Mouse (Mus musculus): ENCODE data around the gene Samm50. TPM values are rescaled to one million over a fixed set of nuclear protein-coding genes. Genes with fewer than 3 reads are reported as not detected.

Samm50 gene
- total RNA-seq, 4 experiments from 2014 or later = 102 to 106 (median 104) TPM

Small RNA genes lying within 50 kb of the gene (microRNA-seq; reads per million reads assigned to microRNA genes)
- 0 to 0.44 reads per million in 2 experiments for gene Mir6392

Other genes with a start within 250 kb of the Samm50 start
- 10 to 100 TPM in 3 of 4 experiments, 1 to 10 TPM in 1; 9.2 to 16.2 (median 14.2) TPM for gene Efcab6, start 126.9 kb upstream of the Samm50 start, total RNA-seq (2022)
- 100 to 1,000 TPM; 393 to 440 (median 417) TPM for gene Sult4a1, start 86.5 kb upstream of the Samm50 start, total RNA-seq (2022)
- not detected for gene Pnpla5, start 69.1 kb upstream of the Samm50 start, total RNA-seq (2022)
- 10 to 100 TPM in 3 of 4 experiments, 1 to 10 TPM in 1; 9.3 to 12.4 (median 12.2) TPM for gene Pnpla3, start 24.4 kb upstream of the Samm50 start, total RNA-seq (2022)
- gene Parvb, start 39.8 kb downstream of the Samm50 start, total RNA-seq (2022) = 10 to 100 TPM; 15.8 to 20.0 (median 17.9) TPM
- gene Parvg, start 131.8 kb downstream of the Samm50 start, total RNA-seq (2022) = 10 to 100 TPM in 2 of 4 experiments, 1 to 10 TPM in 2; 7.8 to 14.1 (median 10.4) TPM